Mouse (Mus musculus) liver, embryonic 15.5 days (tissue): ENCODE data around the gene Col10a1. TPM values are rescaled to one million over a fixed set of nuclear protein-coding genes. Genes with fewer than 3 reads are reported as not detected.
A peak's percentile ranks its signal among the peaks of the same experiment; 100 is the strongest.
"Not testable (repeated sequence)": the region's sequence is repeated elsewhere in the genome, so short reads cannot be mapped to it uniquely, and the experiment has no call there.

ENCODE experiments used
- ATAC-seq: fragments of 200-750 bp; cut with Nextera tagmentation; 2 replicates; pipeline ENCODE4 v1.8.0; 2017; ENCODE audit warnings: moderate number of reproducible peaks, mild to moderate bottlenecking, moderate library complexity; ENCODE audit not compliant: insufficient read depth
- H3K27ac ChIP-seq: fragments of 300-500 bp; sonication (generic); replicated peaks from 2 replicates; pipeline ENCODE4 v1.5.1; 2015; ENCODE audit warnings: mild to moderate bottlenecking, inconsistent platforms
- H3K27me3 ChIP-seq: fragments of 300-500 bp; sonication (generic); 2 replicates; pipeline ENCODE4 v1.6.1; 2015; ENCODE audit warnings: mild to moderate bottlenecking, inconsistent platforms
- H3K36me3 ChIP-seq: fragments of 300-500 bp; sonication (generic); replicated peaks from 2 replicates; pipeline ENCODE4 v1.6.1; 2015; ENCODE audit warnings: moderate library complexity, mild to moderate bottlenecking, inconsistent platforms
- H3K4me1 ChIP-seq: fragments of 300-500 bp; sonication (generic); replicated peaks from 2 replicates; pipeline ENCODE4 v1.6.1; 2015; ENCODE audit warnings: inconsistent platforms
- H3K4me2 ChIP-seq: fragments of 300-500 bp; sonication (generic); 2 replicates; pipeline ENCODE4 v1.6.1; 2015; ENCODE audit warnings: moderate library complexity, mild to moderate bottlenecking, inconsistent platforms
- H3K4me3 ChIP-seq: fragments of 300-500 bp; sonication (generic); replicated peaks from 2 replicates; pipeline ENCODE4 v1.5.1; 2015; ENCODE audit warnings: mild to moderate bottlenecking, inconsistent platforms
- H3K9ac ChIP-seq: fragments of 300-500 bp; sonication (generic); 2 replicates; pipeline ENCODE4 v1.6.1; 2015; ENCODE audit warnings: moderate library complexity, mild to moderate bottlenecking, inconsistent platforms
- H3K9me3 ChIP-seq: fragments of 300-500 bp; sonication (generic); replicated peaks from 2 replicates; pipeline ENCODE4 v1.6.1; 2016; ENCODE audit warnings: inconsistent platforms
- WGBS: fragments of 180-500 bp; shearing (Covaris S2); methylation state at CpG from one replicate; pipeline ENCODE4 v1.1.7; 2015; ENCODE audit warnings: mixed read lengths; ENCODE audit not compliant: insufficient replicate concordance; 5-methylcytosine and 5-hydroxymethylcytosine counted together
- polyA plus RNA-seq: library from polyadenylated mRNA; unstranded; fragments of >200 nt; fragmentation: Nextera tagmentation; extraction: Ambion mirVana; gene quantifications from 2 replicates; pipeline ENCODE4 v1.2.1, GENCODE M21; 2015

The Col10a1 gene
- polyA plus RNA-seq, 1 experiment from 2014 or later: 0.09 TPM

GRCm38 (mm10) chr10:34418794-34419193, 29.0 kb downstream of the Col10a1 start:
- not testable (repeated sequence) for H3K27me3 ChIP-seq, H3K9me3 ChIP-seq, H3K36me3 ChIP-seq
- H3K4me1 ChIP-seq: peaks cover 37% of the 10 kb centered on the region
- H3K9ac ChIP-seq: peak overlapping the region; percentile 77; the same call in 1 of the 2 replicates
- H3K27ac ChIP-seq: peak overlapping the region; percentile 51; the same call in 1 of the 2 replicates
- peak; percentile 34 for ATAC-seq
- H3K4me2 ChIP-seq: peak overlapping the region; percentile 82
- 69% methylated on average over 4 of the region's 4 CpGs for WGBS
- peak overlapping the region; percentile 80 for H3K4me3 ChIP-seq

- ATAC-seq: no peak
- no peak overlapping the region for H3K4me3 ChIP-seq
Observed at GRCm38 (mm10) chr10:34431783-34432182, 42.0 kb downstream of the Col10a1 start.

GRCm38 (mm10) chr10:34434191-34434590, 44.4 kb downstream of the Col10a1 start:
- WGBS: 85% methylated on average over 6 of the region's 14 CpGs
- H3K36me3 ChIP-seq, ATAC-seq, H3K4me2 ChIP-seq, H3K4me3 ChIP-seq, H3K27ac ChIP-seq, H3K27me3 ChIP-seq, H3K9me3 ChIP-seq, H3K9ac ChIP-seq, H3K4me1 ChIP-seq: not testable (repeated sequence)

More at GRCm38 (mm10) chr10:34431783-34432182, 42.0 kb downstream of the Col10a1 start:
- Histone ChIP-seq H3K36me3 (no peaks in the 10 kb centered on the region), H3K27me3 (no peaks in the 10 kb centered on the region), H3K9ac (no peak overlapping the region), H3K4me2 (no peak overlapping the region), H3K4me1 (no peaks in the 10 kb centered on the region), H3K9me3 (no peaks in the 10 kb centered on the region), H3K27ac (no peak overlapping the region)

Other genes with a start within 250 kb of the Col10a1 start
- 6.1 and 6.6 TPM in 2 replicates for gene Dse, start 182.3 kb upstream of the Col10a1 start, polyA plus RNA-seq
- 26.2 and 27.2 TPM in 2 replicates for gene Tspyl1, start 107.8 kb upstream of the Col10a1 start, polyA plus RNA-seq
- gene Tspyl4, start 92.5 kb upstream of the Col10a1 start, polyA plus RNA-seq: 0.55 and 0.76 TPM in 2 replicates
- 7.2 and 7.4 TPM in 2 replicates for gene Nt5dc1, start 28.6 kb downstream of the Col10a1 start, polyA plus RNA-seq
- 1.3 and 1.4 TPM in 2 replicates for gene Frk, start 93.4 kb downstream of the Col10a1 start, polyA plus RNA-seq